Mouse (Mus musculus) ES-Bruce4 (cell line): ENCODE measurements around the gene Gm10715.
"Not testable (repeated sequence)": the region's sequence is repeated elsewhere in the genome, so short reads cannot be mapped to it uniquely, and the experiment has no call there.

Experiments
- CTCF ChIP-seq: IDR thresholded peaks from one replicate; pipeline ENCODE4 v1.8.1; 2011; ENCODE audit warnings: low read depth, low read length
- EP300 ChIP-seq: IDR thresholded peaks from 2 replicates; pipeline ENCODE4 v1.6.1; 2011; ENCODE audit warnings: low read depth, low read length; ENCODE audit not compliant: insufficient read depth

- not testable (repeated sequence) for TF ChIP-seq EP300, CTCF
Observed at GRCm38 (mm10) chr9:3007272-3007671, 29.4 kb upstream of the Gm10715 start.
